Mouse (Mus musculus): ENCODE data around the gene Senp1.

DNA sequence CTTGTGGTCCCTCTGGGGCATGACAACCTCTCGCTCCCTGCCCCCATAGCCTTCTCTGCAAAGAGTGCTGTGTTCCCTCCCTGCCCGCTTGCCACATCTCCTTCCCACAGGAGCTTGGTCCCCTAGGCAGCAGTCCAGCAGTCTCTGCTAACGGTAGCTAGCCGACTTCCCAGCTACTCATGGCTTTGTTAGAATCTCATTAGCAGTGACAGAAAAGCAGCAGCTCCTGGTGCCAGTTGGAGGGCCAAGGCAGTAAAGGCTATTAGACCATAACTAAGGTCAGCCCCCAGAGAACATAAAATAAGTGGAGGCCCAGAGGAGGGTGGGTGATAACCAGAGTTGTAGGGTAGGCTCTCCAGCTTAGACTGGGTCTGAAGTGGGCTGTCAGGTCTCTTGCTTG is 67.9 kb downstream of the Senp1 start:
- TF ChIP-seq CTCF (IDR thresholded peaks at IDR 0.05; ENCODE audit: borderline replicate concordance, insufficient read depth, low read length) (no peak), POLR2A (IDR thresholded peaks at IDR 0.05; ENCODE audit: low read depth, low read length) (no peak)
